Mouse (Mus musculus) retina, embryonic 14.5 days (tissue): Measurements from ENCODE around the gene Tbc1d9.
"Not testable (repeated sequence)": the region's sequence is repeated elsewhere in the genome, so short reads cannot be mapped to it uniquely, and the experiment has no call there.

Source experiments
- DNase-seq: peaks from one replicate; pipeline ENCODE4 v3.0.0-alpha.2; 2015; ENCODE audit warnings: low spot score

The Tbc1d9 gene

DNA sequence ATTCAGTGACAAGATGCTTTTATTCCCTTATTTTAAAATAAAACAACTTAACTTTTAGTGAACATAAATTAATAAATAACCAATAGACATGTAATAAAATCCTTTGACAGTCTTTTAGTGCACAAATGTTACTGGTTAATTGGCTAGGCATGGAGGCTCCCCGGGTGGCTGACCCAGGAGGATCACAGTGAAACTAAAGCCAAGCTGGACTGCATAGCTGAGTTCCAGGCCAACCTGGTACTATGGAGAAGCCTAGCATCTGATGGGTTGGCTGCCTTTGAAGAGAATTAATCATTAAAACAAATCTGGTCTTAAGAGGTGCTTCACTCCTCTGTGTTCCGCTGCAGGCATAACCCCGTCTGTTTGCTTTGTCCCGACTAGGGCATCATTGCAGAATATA is 67.9 kb downstream of the Tbc1d9 start:
- no peak for DNase-seq

DNA sequence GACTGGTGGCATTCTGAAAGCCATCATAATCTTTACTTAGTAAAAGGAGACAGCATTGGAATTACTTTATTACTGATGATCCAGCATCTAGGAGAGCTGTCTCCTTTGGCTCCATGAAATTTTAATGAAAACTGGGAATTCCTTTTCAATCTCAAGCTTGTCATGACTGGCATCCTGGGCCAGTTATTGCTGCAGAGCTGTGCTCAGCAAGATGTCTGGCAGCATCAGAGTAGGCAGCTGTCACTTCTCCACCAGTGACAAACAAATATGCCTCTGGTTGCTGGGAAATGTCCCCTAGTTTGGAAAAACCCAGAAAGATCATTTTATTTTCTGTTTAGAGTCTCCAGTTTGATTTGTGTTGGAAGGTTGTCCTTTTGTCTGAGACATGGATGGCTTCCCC is 74.2 kb downstream of the Tbc1d9 start:
- DNase-seq = no peak

DNA sequence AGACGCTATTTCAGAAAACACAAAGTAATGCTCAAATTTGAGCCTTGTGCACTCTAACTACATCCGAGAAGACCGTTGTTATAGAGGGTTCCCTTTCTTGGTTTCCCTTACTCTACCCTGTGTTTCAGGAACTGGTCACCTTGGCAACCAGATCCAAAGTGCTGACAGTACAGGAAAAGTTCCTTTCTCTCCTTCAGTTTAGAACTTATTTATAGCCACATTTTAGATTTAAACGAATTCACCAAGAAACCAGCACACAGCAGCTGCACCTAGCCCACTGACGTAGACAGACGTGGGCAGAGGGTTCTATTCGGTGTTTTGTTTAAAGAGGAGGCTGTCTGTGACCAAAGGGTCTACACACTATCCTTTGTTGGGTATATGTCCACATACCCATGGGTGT is 79.0 kb downstream of the Tbc1d9 start:
- no peak for DNase-seq

DNA sequence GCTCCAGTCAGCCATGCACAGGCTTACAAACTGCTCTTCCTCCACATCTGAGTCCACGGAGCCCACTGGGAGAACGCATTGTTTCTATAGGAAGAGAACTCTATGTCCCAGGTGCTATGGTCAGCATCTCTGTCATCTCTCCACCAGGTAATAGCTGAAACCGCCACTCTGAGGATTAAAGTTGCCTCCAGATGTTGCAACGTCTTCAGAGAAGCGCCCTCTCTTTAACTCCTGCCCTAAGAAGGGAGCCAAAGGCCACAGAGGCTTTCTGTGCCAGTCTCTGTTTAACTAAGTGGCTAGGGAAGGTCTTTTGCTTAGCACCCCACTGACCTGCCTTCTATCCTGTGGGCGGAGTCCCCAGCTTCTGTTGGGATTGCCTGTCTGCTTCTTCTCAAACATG is 85.7 kb downstream of the Tbc1d9 start:
- no peak for DNase-seq

DNA sequence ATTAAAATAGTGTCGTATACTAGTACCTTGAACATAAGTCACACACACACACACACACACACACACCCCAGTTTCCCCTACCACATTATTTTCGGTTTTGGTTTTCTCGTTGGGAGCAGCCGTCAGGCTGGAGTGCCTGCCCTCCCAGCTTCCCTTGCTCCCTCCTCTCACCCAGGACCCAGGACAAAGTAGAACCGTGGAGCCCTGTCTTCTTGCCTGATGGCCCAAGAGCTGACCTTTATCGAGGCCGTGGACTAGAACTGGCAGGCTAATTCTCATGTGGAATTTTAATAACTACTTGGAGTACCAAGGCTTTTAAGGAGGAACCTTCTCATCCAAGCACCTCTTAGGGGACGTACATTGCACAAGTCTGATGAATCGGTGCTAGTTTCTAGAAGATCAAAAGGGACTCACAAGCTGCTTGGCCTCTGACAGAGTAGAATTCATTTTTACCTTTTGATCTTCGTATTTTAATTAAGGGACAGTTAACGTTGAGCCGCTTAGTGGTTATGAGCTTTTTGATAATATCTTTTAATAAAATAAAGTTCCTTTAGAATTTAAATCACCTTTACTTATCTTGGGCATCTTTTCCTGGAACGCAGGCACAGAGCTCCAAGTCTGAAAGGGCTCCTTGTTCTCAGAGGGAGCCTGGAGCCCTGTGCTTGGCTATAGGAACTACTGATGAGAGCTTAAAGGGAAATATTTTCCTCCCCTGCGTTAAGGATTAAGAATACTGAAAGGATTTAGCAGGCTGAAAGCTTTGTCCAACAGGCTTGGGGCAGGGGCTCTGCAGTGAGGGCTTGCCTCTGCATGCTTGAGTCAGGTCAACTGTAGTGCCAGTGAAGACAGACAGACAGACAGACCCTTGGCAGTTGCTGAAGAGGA is 86.5 kb downstream of the Tbc1d9 start:
- DNase-seq = no peak

DNA sequence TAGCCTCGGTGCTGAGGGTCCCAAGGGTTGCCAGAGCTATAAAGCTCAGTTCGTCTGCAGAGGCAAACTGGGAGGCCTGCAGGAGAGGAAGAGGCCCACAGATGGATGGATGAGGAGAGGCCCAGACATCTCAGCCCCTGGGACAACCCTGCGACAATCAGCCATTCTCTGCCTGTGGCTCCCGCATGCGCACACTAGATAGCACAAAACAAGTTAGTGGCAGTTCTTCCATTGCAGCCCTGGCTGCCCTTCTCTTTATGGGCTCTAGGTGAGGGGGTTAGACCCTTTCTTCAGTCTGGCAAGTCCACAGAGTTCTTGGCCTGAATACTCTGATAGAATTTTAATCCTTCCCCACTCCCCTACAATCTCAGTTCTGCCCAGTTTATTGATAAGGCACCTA is 87.6 kb downstream of the Tbc1d9 start:
- DNase-seq = no peak

DNA sequence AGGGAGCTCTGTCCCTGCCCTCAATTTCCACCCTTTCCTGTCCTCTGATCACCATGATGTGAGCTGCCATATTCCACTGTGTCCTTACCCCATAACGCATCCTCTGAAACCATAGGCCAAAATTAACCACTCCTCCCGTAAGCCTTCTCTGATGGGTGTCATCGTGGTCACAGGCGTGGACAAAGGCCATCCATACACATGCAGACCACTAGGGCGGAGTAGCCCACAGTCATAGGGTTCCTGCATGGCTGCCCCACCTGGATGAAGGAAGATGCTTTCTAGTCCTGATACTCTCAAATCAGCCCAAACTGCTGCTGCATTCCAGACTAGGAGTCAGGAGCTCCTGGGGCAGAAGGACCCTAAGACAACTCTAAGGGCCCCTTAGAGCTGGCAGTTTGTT is 92.5 kb downstream of the Tbc1d9 start:
- no peak for DNase-seq

DNA sequence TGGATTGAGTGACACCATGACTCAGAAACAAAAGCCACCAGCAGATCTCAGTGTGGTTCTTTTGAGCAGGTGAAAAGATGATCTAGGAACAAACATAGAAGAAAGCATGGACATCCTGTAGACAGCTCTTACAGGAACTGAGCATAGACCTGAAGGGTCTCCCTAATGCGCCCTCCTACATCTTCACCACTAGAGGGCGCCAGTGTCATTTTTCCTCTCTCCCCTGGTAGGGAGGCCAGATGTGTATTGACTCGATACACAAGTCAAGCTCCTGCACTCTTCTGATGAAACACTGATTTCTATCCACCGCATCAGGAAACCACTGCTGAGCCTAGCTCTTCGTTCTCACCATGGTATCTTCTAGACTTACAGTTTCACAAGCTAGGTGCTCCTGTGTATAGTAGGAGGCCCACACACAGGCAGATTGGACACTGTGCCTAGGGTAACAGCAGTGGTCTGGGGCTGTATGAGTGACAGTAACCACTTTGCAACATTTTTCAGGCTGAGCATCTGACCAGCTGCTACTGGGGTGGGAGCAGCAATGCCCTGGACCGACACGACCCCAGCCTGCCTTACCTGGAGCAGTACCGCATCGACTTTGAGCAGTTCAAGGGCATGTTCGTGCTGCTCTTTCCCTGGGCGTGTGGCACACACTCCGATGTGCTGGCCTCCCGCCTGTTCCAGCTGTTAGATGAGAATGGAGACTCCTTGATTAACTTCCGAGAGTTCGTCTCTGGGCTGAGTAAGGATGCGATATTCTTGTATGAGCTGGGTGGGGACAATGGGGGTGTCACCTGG is 95.5 kb downstream of the Tbc1d9 start:
- peak; percentile 84 for DNase-seq

DNA sequence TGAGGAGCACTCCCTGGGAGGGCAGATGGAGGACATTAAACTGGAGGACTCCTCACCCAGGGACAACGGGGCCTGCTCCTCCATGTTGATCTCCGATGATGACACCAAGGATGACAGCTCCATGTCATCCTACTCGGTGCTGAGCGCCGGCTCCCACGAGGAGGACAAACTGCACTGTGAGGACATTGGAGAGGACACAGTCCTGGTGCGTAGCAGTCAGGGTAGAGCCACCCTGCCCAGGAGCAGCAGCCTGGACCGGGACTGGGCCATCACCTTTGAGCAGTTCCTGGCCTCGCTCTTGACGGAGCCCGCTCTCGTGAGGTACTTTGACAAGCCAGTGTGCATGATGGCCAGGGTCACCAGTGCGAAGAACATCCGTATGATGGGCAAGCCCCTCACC is 106.0 kb downstream of the Tbc1d9 start:
- no peak for DNase-seq

DNA sequence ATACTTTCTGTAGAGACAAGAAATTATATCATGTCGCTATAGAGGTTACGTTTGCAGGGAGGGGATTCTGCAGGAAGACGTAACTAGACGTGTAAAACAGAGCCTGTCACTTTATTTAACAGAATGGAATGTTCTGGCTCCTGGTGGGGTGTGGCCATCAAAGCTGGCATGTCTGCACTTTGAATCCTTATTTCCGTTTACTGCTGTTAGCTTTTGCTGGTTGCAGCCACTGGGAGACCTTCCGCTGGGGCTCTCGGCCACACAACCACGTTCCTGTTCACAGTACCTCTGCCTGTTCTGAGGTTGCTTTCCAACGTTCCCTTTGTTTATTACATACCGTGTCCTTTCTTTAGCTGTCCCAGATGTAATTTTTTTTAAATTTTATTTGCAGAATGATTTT is 107.3 kb downstream of the Tbc1d9 start:
- DNase-seq = no peak

DNA sequence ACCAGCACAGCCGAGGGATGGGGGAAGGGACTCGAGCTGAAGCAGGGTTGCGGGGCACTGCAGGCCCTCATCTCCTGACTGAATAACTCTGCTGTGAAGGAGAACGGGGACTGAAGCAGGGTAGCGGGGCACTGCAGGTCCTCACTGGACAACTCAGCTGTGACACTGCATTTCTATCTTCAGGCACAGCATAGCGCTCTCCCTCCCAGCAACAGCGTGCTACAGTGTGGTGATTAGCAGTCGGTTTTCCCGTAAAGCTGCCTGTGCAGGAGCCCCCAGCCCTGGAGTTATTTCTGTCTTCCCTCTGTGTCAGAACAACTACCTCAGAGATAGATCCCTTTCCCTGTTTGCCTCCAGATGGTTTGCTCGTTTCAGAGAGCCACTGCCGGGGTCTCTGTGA is 109.3 kb downstream of the Tbc1d9 start:
- DNase-seq = no peak

DNA sequence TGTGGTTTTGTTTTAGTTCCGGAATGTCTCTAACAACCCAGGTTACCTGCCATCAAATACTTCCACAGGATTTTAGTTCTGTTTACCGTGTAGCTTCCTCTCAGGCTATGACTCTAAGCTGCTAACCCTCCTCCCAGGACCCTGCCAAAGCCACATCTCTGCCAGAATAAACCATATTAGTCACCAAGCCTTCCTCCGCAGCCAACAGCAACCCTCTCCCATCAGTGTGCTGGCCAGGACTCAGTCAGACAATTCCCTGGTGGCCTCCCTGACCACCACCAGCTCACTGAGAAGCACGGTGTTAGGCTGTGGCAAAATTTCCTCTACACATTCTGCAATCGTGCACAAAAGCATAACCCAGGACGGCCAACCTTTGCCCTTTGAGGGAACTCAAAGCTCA is 113.3 kb downstream of the Tbc1d9 start:
- DNase-seq = no peak

DNA sequence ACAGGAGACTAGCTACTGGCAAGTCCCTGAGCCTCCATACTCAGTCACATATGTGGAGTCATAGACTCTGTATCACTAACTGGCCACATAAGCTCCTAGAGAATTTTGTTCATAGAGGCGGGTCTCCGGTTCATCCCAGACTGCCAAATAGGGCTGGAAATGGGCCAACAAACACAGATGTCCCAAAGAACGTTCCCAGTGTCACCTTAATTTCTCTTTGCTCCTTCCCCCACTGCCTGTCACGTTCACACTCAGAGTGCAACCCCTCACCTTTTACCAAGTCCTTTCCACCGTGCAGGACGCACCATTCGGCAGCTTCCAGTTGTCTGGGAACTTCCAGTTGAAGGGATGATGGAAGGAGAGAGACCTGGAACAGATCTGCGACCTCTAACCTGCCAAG is 120.2 kb downstream of the Tbc1d9 start:
- DNase-seq = no peak

DNA sequence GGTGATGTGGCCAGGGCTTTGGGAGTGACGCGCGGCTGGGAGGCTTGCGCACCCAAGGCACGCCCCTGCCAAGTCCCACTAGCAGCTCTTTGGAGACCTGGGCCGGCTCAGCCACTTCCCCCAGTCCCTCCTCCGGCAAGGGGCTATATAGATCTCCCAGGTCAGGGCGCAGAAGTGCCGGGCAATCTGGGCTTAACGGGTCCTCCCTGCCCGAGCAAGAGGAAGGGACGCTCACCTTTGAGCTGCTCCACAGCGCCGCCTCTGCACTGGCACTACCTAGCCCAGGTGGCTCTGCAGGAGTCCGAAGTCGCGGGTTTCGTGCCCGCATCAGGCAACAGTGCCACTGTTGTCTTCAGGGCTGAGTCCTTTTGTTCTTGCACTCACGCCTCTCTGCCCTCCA is 125.0 kb downstream of the Tbc1d9 start, which contains the start of gene Ucp1:
TSS of gene Ucp1 (plus strand) at position 177 of the 400 bp plus-strand sequence.
- peak; percentile 30 for DNase-seq

DNA sequence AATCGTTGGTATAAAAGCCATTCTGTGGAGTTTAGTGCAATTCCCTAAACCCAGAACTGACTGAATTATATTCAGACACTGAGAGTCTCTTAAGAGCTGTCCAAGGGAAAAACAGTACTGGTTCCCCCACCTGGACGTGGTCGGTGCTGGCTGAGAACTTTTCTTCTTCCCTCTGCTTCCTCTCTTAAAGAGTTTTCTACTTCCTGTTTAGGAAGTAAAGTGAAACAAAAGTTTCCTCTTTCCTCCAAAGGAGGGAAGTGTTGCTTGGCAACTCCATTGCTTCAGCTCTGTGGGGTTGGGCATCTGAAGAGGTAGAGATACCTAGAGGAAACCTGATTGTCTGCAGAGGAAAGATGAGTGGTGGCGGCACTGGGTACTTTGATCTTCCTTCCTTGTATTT is 132.2 kb downstream of the Tbc1d9 start:
- no peak for DNase-seq

DNA sequence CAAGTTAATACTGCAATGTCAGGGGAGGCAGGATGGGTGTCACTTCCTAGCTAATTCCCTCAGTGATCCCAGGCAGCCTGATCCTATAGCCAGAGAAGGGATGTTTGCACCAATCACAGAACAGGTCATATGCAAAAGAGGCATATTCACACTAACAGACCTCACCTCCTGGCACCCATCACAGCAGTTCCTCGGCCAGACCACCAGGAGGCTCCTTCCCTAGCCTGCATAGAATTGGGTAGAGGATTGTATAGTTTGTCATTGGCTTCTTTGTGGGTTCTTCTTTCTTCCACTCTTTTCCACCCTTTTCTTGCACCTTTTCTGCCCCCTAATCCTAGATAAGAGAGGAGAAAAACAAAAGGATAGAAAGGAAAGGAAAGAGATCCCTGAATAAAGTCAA is 135.0 kb downstream of the Tbc1d9 start:
- no peak for DNase-seq

DNA sequence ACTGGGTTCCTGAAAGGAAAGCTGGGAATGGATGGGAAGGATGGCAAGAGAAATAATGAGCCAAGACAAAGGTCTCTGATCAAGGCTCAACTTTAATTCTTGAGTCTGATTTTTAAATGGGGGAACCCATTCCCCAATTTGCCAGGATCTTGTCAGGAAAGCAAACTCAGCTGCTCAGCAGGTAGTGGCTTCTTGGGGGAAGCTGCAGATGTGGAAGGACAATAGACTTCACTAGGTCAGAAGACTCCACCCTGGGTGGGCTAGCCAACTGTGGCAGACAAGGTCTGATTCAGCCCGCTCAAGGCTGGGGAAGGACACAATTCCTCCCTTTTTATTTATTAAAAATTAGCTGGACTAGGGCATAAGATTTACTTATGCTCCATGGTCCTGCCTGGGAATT is 139.8 kb downstream of the Tbc1d9 start:
- DNase-seq = no peak

DNA sequence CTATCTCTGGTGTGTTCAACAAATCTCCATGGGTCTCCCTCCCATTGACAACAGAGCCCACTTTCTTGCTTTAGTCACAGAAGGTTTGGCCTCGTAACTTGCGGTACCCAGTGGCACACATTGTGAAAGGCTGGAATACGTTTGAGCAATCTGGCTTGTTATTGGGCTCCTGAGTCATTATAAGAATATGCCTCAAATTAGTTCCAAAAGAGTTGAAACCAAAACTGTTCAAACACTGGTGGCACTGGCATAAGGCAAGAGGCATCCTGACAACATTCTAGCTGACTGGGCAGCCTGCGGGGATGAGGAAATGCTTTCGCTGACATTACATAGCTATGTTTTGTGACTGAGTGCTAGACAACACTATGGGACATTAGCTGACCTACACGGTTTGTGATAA is 144.7 kb downstream of the Tbc1d9 start:
- DNase-seq = no peak

DNA sequence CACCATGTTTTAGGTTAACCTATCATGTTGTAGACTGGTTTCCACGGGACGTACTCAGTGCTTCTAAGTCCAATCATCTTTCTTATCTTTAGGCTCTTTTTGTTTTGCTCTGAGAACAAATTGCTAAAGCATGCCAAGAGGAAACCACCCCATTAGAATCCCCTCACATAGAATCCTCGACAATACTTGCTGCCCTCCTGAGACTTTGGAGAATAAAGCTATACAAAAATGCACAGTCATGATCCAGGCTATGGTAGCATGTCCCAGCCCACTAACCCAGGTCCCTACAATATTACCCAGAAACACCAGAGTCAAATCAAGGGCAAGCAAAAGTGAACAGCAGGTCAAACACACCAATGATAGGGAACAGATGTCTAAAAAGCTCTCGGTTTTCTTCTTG is 149.9 kb downstream of the Tbc1d9 start:
- DNase-seq = not testable (repeated sequence)

DNA sequence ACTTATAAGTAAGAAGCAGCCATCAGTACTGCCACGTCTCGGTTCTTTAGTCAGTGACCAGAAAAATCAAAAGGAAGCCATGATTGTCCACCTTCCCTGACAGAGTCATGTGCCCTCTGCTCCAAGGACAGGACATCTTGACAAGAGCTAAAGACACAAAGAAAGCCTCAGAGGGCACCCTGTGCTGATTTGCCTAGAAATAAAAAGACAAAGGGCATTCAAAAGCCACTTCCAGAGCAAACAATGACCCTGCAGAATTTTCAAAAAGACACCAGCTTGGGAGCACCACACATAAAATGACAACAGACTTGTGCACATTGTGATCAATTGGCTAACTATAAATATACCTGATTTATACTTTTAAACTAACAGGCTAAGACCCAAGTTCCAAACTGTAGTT is 150.5 kb downstream of the Tbc1d9 start:
- no peak for DNase-seq

DNA sequence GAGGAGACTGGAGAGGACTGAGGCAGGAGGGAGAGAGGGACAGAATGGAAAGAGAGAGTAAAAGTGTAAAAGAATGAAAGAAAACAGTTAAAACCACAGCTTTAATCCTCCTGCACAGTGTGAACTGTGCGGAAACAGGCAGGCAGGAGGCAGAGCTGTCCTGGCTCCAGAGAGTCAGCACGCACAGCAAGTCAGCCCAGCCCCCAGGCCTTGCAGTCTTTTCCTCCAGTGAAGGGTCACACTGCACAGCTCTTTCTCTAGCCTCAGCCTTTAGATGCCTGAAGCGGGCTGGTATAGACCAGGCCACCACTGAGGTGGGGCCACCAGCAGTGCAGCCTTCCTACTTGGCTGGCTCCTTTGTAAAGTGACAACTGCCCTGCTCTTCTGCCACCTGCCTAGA is 155.4 kb downstream of the Tbc1d9 start:
- DNase-seq = no peak

DNA sequence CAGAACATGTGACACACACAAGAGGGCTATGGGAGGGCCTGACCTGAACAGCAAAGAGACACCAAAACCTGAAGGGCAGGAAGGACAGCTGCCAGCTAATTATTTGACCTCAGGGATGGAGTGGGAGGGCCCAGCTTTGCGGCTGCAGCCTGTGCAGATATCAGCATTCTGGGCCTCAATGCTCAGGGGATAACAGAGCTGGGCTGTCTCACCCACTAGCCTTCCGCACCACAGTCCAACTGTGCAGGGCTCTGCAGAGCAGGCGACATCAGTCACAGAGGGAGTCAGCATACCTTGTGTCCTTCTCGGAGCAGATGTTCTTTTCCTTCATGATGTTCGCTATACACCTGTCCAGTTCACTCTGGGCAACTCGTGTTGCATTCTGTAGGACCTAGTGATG is 157.2 kb downstream of the Tbc1d9 start:
- no peak for DNase-seq
